Mouse (Mus musculus) embryonic facial prominence, embryonic 12.5 days (tissue): ENCODE measurements around the gene 2310030G06Rik. TPM values are rescaled to one million over a fixed set of nuclear protein-coding genes. Genes with fewer than 3 reads are reported as not detected.

Experiments
- ATAC-seq: fragments of 200-750 bp; cut with Nextera tagmentation; 2 replicates; pipeline ENCODE4 v1.8.0; 2017; ENCODE audit not compliant: insufficient number of reproducible peaks, insufficient read depth, low FRiP score, low TSS enrichment
- H3K27ac ChIP-seq: fragments of 300-500 bp; sonication (generic); 2 replicates; pipeline ENCODE4 v1.5.1; 2016; ENCODE audit warnings: mild to moderate bottlenecking
- H3K27me3 ChIP-seq: fragments of 300-500 bp; sonication (generic); 2 replicates; pipeline ENCODE4 v1.6.1; 2016; ENCODE audit warnings: mild to moderate bottlenecking, moderate library complexity
- H3K36me3 ChIP-seq: fragments of 300-500 bp; sonication (generic); 2 replicates; pipeline ENCODE4 v1.6.1; 2016; ENCODE audit warnings: mild to moderate bottlenecking
- H3K4me1 ChIP-seq: fragments of 300-500 bp; sonication (generic); 2 replicates; pipeline ENCODE4 v1.6.1; 2016
- H3K4me2 ChIP-seq: fragments of 300-500 bp; sonication (generic); replicated peaks from 2 replicates; pipeline ENCODE4 v1.6.1; 2016; ENCODE audit warnings: mild to moderate bottlenecking, moderate library complexity
- H3K4me3 ChIP-seq: fragments of 300-500 bp; sonication (generic); 2 replicates; pipeline ENCODE4 v1.5.1; 2016; ENCODE audit warnings: mild to moderate bottlenecking
- H3K9ac ChIP-seq: fragments of 300-500 bp; sonication (generic); 2 replicates; pipeline ENCODE4 v1.6.1; 2016; ENCODE audit warnings: mild to moderate bottlenecking, moderate library complexity
- H3K9me3 ChIP-seq: fragments of 300-500 bp; sonication (generic); 2 replicates; pipeline ENCODE4 v1.6.1; 2016; ENCODE audit warnings: mild to moderate bottlenecking, moderate library complexity
- WGBS: fragments of 180-500 bp; shearing (Covaris S2); methylation state at CpG from one replicate; pipeline ENCODE4 v1.1.7; 2016; 5-methylcytosine and 5-hydroxymethylcytosine counted together
- polyA plus RNA-seq: library from polyadenylated mRNA; unstranded; fragments of >200 nt; fragmentation: Nextera tagmentation; extraction: Ambion mirVana; gene quantifications from 2 replicates; pipeline ENCODE4 v1.2.1, GENCODE M21; 2016

2310030G06Rik gene
- 4.5 and 4.6 TPM in 2 replicates for polyA plus RNA-seq

GRCm38 (mm10) chr9:50746214-50746677, at the start of gene 2310030G06Rik:
2310030G06Rik (minus strand) TSS chr9:50746536.
- Histone ChIP-seq H3K27me3 (peaks cover 8% of the 10 kb centered on the region; the same call in 1 of the 2 replicates), H3K36me3 (no peaks in the 10 kb centered on the region), H3K27ac (peak within 1 kb of the TSS; percentile 54; the same call in 1 of the 2 replicates), H3K4me2 (peak within 1 kb of the TSS; percentile 57), H3K9me3 (no peaks in the 10 kb centered on the region), H3K9ac (peak within 1 kb of the TSS; percentile 30; the same call in 1 of the 2 replicates), H3K4me1 (peaks cover 14% of the 10 kb centered on the region), H3K4me3 (peak within 1 kb of the TSS; percentile 35)
- ATAC-seq: 0 out of 2 replicates have a peak, but pooled peaks have one; percentile 45
- WGBS: 1% methylated on average over 19 of the region's 19 CpGs

GRCm38 (mm10) chr9:50795266-50795665, 48.9 kb upstream of the 2310030G06Rik start:
- ATAC-seq: no peak
- Histone ChIP-seq H3K4me3 (no peak overlapping the region), H3K4me1 (no peaks in the 10 kb centered on the region), H3K36me3 (peaks cover 47% of the 10 kb centered on the region), H3K27me3 (no peaks in the 10 kb centered on the region), H3K9ac (no peak overlapping the region), H3K9me3 (no peaks in the 10 kb centered on the region), H3K27ac (no peak overlapping the region), H3K4me2 (no peak overlapping the region)
- whole genome bisulfite sequencing: 92% methylated on average over 3 of the region's 3 CpGs

GRCm38 (mm10) chr9:50782155-50782554, 35.8 kb upstream of the 2310030G06Rik start:
- no peak overlapping the region for H3K4me3 ChIP-seq
- peaks cover 74% of the 10 kb centered on the region for H3K36me3 ChIP-seq
- H3K27me3 ChIP-seq: no peaks in the 10 kb centered on the region
- no peak for ATAC-seq
- no peaks in the 10 kb centered on the region for H3K4me1 ChIP-seq
- no peak overlapping the region for H3K4me2 ChIP-seq
- 72% methylated on average over 2 of the region's 2 CpGs for WGBS
- H3K27ac ChIP-seq: no peak overlapping the region
- no peak overlapping the region for H3K9ac ChIP-seq
- H3K9me3 ChIP-seq: no peaks in the 10 kb centered on the region

- H3K36me3 ChIP-seq: peaks cover 32% of the 10 kb centered on the region
- no peaks in the 10 kb centered on the region for H3K27me3 ChIP-seq
- WGBS: 65% methylated on average over 11 of the region's 11 CpGs
- H3K9ac ChIP-seq: peak overlapping the region; percentile 91
- no peak for ATAC-seq
- H3K4me1 ChIP-seq: peaks cover 14% of the 10 kb centered on the region
- peak overlapping the region; percentile 85 for H3K4me3 ChIP-seq
- H3K9me3 ChIP-seq: no peaks in the 10 kb centered on the region
- H3K4me2 ChIP-seq: peak overlapping the region; percentile 56
- H3K27ac ChIP-seq: no peak overlapping the region
Measured at GRCm38 (mm10) chr9:50776162-50776760, 29.9 kb upstream of the 2310030G06Rik start.

- peak overlapping the region; percentile 91 for H3K9ac ChIP-seq
- H3K27me3 ChIP-seq: no peaks in the 10 kb centered on the region
- peaks cover 14% of the 10 kb centered on the region for H3K4me1 ChIP-seq
- H3K36me3 ChIP-seq: peaks cover 26% of the 10 kb centered on the region
- peak overlapping the region; percentile 56 for H3K4me2 ChIP-seq
- H3K27ac ChIP-seq: peak overlapping the region; percentile 89
- WGBS: under 1% methylated on average over 30 of the region's 30 CpGs
- peak overlapping the region; percentile 85 for H3K4me3 ChIP-seq
- H3K9me3 ChIP-seq: no peaks in the 10 kb centered on the region
- ATAC-seq: peak; percentile 68; the same call in 1 of the 2 replicates
Measured at GRCm38 (mm10) chr9:50775662-50776126, 29.4 kb upstream of the 2310030G06Rik start.

- Histone ChIP-seq H3K9ac (peak within 1 kb of the TSS; percentile 91), H3K36me3 (peaks cover 20% of the 10 kb centered on the region), H3K4me1 (peaks cover 14% of the 10 kb centered on the region), H3K4me2 (peak within 1 kb of the TSS; percentile 56), H3K27ac (peak within 1 kb of the TSS; percentile 89), H3K27me3 (no peaks in the 10 kb centered on the region), H3K9me3 (no peaks in the 10 kb centered on the region), H3K4me3 (peak within 1 kb of the TSS; percentile 85)
- WGBS: under 1% methylated on average over 46 of the region's 51 CpGs
- peak; percentile 72 for ATAC-seq
Measured at GRCm38 (mm10) chr9:50774991-50775612, 28.8 kb upstream of the 2310030G06Rik start, which contains the start of the genes Alg9 and 1110032A03Rik. Alg9 (plus strand) TSS chr9:50775019. 1110032A03Rik (minus strand) TSS chr9:50775520.

DNA sequence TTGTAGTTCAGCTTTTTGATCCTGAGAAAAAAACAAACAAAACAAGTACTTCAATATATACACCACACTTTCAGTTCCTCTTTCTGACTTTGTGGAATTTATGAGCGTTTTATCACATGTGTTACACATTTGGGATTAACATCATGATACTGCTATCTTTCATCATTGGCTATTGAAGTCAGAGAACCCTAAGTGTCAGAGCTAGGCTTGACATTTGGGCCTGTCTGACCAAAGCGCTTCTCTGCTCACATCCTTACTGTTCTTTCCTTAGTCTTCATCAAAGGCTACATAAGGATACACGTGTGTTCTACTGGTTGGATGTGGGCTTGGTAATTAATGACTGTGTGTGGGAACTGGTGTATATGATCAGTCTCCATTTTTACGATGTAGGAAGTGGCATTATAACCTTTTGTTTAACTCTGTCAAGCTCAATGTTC, 27.7 kb upstream of the 2310030G06Rik start:
- no peak overlapping the region for H3K27ac ChIP-seq
- H3K4me2 ChIP-seq: peak overlapping the region; percentile 56
- H3K9ac ChIP-seq: no peak overlapping the region
- no peaks in the 10 kb centered on the region for H3K27me3 ChIP-seq
- H3K4me1 ChIP-seq: peaks cover 14% of the 10 kb centered on the region
- 76% methylated on average over 4 of the region's 4 CpGs for WGBS
- no peaks in the 10 kb centered on the region for H3K9me3 ChIP-seq
- peak overlapping the region; percentile 85; the same call in 1 of the 2 replicates for H3K4me3 ChIP-seq
- ATAC-seq: no peak
- peaks cover 11% of the 10 kb centered on the region for H3K36me3 ChIP-seq

DNA sequence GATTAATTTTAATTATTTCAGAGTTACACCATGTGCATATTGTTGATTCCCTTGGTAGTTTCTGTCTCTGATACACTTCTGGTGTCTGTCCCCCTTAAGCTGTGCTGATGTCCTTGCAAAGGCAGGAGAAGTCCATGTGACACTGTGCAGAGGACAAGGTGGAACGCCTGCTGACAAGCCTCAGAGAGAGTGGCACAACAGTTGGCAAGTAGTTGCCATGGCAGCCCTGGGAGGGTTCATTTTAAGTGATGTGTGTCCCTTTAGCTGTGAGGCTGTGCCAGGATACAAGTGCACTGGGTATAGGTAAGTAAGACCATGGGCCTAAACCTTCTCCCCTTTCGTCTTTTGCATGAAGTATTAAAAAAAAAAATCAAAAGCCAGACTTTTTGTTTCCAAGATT, 23.7 kb upstream of the 2310030G06Rik start:
- WGBS: 87% methylated on average over 2 of the region's 2 CpGs
- no peak for ATAC-seq
- peaks cover 9% of the 10 kb centered on the region for H3K4me1 ChIP-seq

DNA sequence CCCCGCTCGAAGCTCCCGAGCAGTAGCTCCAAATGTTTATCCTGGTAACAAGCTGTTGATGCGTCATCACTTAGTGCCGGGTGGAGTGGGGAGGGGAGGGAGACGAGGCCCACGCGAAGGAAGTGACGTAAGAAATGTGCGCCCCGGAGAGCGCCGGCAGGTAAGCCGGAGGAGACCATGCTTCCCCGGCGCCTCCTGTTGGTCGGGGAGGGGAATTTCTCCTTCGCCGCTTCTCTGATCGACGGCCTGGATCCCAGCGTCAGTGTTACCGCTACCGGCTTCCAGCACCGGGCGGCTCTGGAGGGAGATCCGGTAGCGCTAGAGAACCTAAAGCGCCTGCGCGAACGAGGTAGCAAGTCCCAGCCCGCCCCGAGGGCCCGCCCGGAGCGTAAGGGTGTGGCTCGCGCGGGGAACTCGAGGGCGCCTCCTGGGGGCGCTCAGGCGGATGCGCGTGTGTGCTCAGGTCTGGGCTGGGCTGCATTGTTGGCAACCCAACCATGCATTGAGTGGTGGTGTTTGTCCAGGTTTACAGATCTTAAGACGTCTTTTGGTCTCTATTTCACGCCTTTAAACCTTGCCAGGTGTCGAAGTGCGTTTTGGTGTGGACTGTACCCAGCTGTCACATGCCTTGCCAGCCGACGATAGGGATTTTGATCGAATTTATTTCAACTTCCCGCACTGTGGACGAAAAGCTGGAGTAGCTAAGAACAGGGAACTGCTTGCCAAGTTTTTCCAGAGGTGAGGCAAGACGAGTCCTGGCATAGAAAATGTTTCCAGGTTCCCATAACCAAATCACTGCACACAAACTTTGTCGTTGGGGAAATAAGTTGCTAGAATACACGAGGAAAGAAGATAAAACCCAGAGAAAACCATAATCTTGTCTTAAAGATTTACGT, 22.0 kb upstream of the 2310030G06Rik start, which contains the start of gene Fdxacb1:
Fdxacb1 (plus strand) TSS at position 130 of the 896 bp plus-strand sequence.
- ATAC-seq: peak; percentile 92
- H3K27me3 ChIP-seq: no peaks in the 10 kb centered on the region
- H3K27ac ChIP-seq: peak within 1 kb of the TSS; percentile 82
- peak within 1 kb of the TSS; percentile 88 for H3K4me2 ChIP-seq
- H3K4me1 ChIP-seq: peaks cover 4% of the 10 kb centered on the region; the same call in 1 of the 2 replicates
- peak within 1 kb of the TSS; percentile 72 for H3K4me3 ChIP-seq
- H3K9ac ChIP-seq: peak within 1 kb of the TSS; percentile 69
- H3K36me3 ChIP-seq: peaks cover 2% of the 10 kb centered on the region; the same call in 1 of the 2 replicates
- WGBS: 4% methylated on average over 59 of the region's 59 CpGs
- H3K9me3 ChIP-seq: no peaks in the 10 kb centered on the region

More for the DNA sequence above, 23.7 kb upstream of the 2310030G06Rik start:
- H3K9me3 ChIP-seq: no peaks in the 10 kb centered on the region
- H3K27me3 ChIP-seq: no peaks in the 10 kb centered on the region
- no peak overlapping the region for H3K9ac ChIP-seq
- peaks cover 2% of the 10 kb centered on the region; the same call in 1 of the 2 replicates for H3K36me3 ChIP-seq
- H3K4me3 ChIP-seq: no peak overlapping the region
- no peak overlapping the region for H3K4me2 ChIP-seq
- no peak overlapping the region for H3K27ac ChIP-seq

DNA sequence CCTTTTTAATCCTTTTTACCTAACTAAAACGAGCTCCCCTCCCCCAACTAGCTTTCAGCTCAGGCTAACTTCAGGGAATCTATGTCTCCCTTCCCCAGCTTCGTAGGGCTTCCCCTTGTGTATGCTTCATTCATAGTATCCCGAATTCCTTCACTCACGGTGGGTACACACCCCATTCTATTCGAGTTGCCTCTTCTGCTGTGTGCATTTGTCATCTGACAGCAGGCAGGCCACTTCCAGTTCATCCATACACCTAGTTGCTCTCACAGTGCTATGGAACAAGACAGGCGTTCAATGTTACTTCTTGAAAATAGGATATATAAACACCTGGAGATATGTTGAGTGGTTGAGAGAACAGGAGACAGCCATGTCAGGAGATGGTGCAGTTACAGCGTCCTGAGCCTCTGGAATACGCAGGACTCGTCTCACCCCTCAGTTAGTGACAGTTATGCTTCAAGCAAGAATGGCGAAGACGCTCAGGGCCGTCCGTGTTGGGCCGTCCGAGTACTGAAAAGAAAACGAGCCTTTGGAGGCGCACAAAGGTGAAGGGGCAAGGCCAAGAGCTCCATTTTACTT, 21.3 kb upstream of the 2310030G06Rik start:
- peaks cover 4% of the 10 kb centered on the region; the same call in 1 of the 2 replicates for H3K4me1 ChIP-seq
- no peaks in the 10 kb centered on the region for H3K27me3 ChIP-seq
- H3K4me3 ChIP-seq: peak overlapping the region; percentile 72
- H3K36me3 ChIP-seq: peaks cover 2% of the 10 kb centered on the region; the same call in 1 of the 2 replicates
- no peaks in the 10 kb centered on the region for H3K9me3 ChIP-seq
- WGBS: 7% methylated on average over 17 of the region's 17 CpGs
- ATAC-seq: peak; percentile 30; the same call in 1 of the 2 replicates
- peak overlapping the region; percentile 82; the same call in 1 of the 2 replicates for H3K27ac ChIP-seq
- peak overlapping the region; percentile 69 for H3K9ac ChIP-seq
- peak overlapping the region; percentile 88 for H3K4me2 ChIP-seq
